ENCODE assay signal across 8 mouse cellular contexts in the genomic region with DNA sequence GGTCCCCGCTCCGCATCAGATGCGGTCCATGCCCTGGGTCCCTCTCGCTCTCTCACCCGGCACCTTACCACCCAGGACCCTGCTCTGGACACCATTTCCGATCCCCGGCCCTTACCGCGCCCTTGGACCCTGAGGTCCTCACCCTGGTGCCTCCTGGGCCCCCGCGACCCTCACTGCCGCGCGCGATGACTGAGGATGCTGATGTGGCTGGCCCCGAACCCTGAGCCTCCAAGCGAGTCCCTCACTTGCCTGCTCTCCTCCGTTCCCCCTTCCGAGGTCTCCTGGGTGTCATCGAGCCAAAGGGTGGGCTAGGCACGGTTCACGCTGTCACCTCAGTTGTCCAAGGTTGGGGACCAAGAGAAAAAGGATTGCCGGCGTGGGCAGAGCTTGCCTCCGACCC. TPM values are rescaled to one million over a fixed set of nuclear protein-coding genes. Genes with fewer than 3 reads are reported as not detected.
DNase-seq lines count a peak whose midpoint lies in the region; ATAC-seq and TF ChIP-seq lines count a peak whose summit lies in the region.

No protein-coding gene starts in this region.

- peaks cover 6% of the 10 kb centered on the region for H3K4me1 ChIP-seq in heart, embryonic 12.5 days (replicated peaks)
- H3K4me1 ChIP-seq in ES-E14 (ENCODE audit: control insufficient read depth in 2 of 2, insufficient read depth in 2 of 2, low read length in 2 of 2, poor library complexity in 1 of 2): no peaks in the 10 kb centered on the region; a peak in 1 of 4 replicates
- H3K4me1 ChIP-seq in forebrain, postnatal 0 days (ENCODE audit: insufficient read depth): 0 out of 2 replicates have a peak, but pooled peaks cover 4% of the 10 kb centered on the region
- peaks cover 17% of the 10 kb centered on the region for H3K4me1 ChIP-seq in liver, embryonic 15.5 days (replicated peaks)

- 25% methylated on average over 25 of the region's 25 CpGs for WGBS in heart, embryonic 12.5 days
- WGBS in forebrain, postnatal 0 days: 27% methylated on average over 25 of the region's 25 CpGs
- WGBS in liver, embryonic 15.5 days (ENCODE audit: insufficient replicate concordance): 32% methylated on average over 25 of the region's 25 CpGs

- H3K9ac ChIP-seq in heart, embryonic 12.5 days: peak overlapping the region; percentile 75
- peak overlapping the region; percentile 70 for H3K9ac ChIP-seq in ES-E14 (ENCODE audit: insufficient read depth, low read depth, low read length, poor library complexity, severe bottlenecking)
- peak overlapping the region; percentile 35 for H3K9ac ChIP-seq in forebrain, postnatal 0 days
- peak overlapping the region; percentile 55; the same call in 1 of the 2 replicates for H3K9ac ChIP-seq in liver, embryonic 15.5 days

- no peaks in the 10 kb centered on the region for H3K36me3 ChIP-seq in heart, embryonic 12.5 days
- H3K36me3 ChIP-seq in ES-E14 (ENCODE audit: control insufficient read depth, insufficient read depth, low read length, poor library complexity, severe bottlenecking): no peaks in the 10 kb centered on the region; the same call in 1 of the 2 replicates
- no peaks in the 10 kb centered on the region for H3K36me3 ChIP-seq in forebrain, postnatal 0 days (ENCODE audit: insufficient read depth)
- no peaks in the 10 kb centered on the region for H3K36me3 ChIP-seq in liver, embryonic 15.5 days (replicated peaks)

- H3K4me3 ChIP-seq in heart, embryonic 12.5 days: peak overlapping the region; percentile 68
- peak overlapping the region; percentile 86 to 97 for H3K4me3 ChIP-seq in ES-E14 (ENCODE audit: insufficient read depth in 1 of 2, low read depth in 1 of 2, low read length in 2 of 2, poor library complexity in 1 of 2, severe bottlenecking in 1 of 2)
- peak overlapping the region; percentile 41 for H3K4me3 ChIP-seq in forebrain, postnatal 0 days (ENCODE audit: low read depth, low read length)
- H3K4me3 ChIP-seq in liver, embryonic 15.5 days (replicated peaks): peak overlapping the region; percentile 68

- peak overlapping the region; percentile 97 for H3K4me2 ChIP-seq in heart, embryonic 12.5 days
- peak overlapping the region; percentile 62 for H3K4me2 ChIP-seq in forebrain, postnatal 0 days (ENCODE audit: low read depth)
- peak overlapping the region; percentile 84 for H3K4me2 ChIP-seq in liver, embryonic 15.5 days

- DNase-seq in heart, postnatal 25 days (ENCODE audit: low spot score): no peak
- DNase-seq in ES-E14 (ENCODE audit: low read depth, low spot score): no peak
- no peak for DNase-seq in forebrain, postnatal 0 days
- DNase-seq in adrenal gland, postnatal 10 days: no peak
- DNase-seq in left cerebral cortex, adult 18-20 months (ENCODE audit: low spot score in 2 of 2): no peak
- DNase-seq in right cerebral cortex, postnatal 36 days (ENCODE audit: low spot score in 2 of 2): no peak

- H3K27me3 ChIP-seq in heart, embryonic 12.5 days (replicated peaks): peaks cover 74% of the 10 kb centered on the region
- peaks cover 24% of the 10 kb centered on the region for H3K27me3 ChIP-seq in forebrain, postnatal 0 days (ENCODE audit: insufficient read depth, low read length)
- peaks cover 34% of the 10 kb centered on the region for H3K27me3 ChIP-seq in liver, embryonic 15.5 days

- in situ Hi-C loops in ES-E14 (cut with MboI; ENCODE audit: low sequenced_read_pairs in 2 of 2, unreplicated experiment in 2 of 2): no loop called here

- intact Hi-C loops in heart, postnatal 25 days (cut with DNase I): loop anchor here (2.0 kb wide), 1 partner anchor 30 kb away; no protein-coding TSS in a partner anchor

- no peak for TF ChIP-seq CTCF in forebrain, postnatal 0 days (IDR thresholded peaks at IDR 0.05; ENCODE audit: low read depth)

- no peak for ATAC-seq in heart, embryonic 12.5 days (ENCODE audit: insufficient number of reproducible peaks, low FRiP score)
- no peak for ATAC-seq in forebrain, postnatal 0 days
- ATAC-seq in liver, embryonic 15.5 days (ENCODE audit: insufficient read depth): no peak

- H3K27ac ChIP-seq in heart, embryonic 12.5 days (ENCODE audit: poor library complexity, severe bottlenecking): no peak overlapping the region
- H3K27ac ChIP-seq in ES-E14 (ENCODE audit: insufficient read depth, low read depth, low read length, poor library complexity, severe bottlenecking): no peak overlapping the region
- H3K27ac ChIP-seq in forebrain, postnatal 0 days (ENCODE audit: low read depth, low read length): no peak overlapping the region
- 0 out of 2 replicates have a peak overlapping the region, but pooled peaks have one; percentile 3 for H3K27ac ChIP-seq in liver, embryonic 15.5 days (replicated peaks)

- no peaks in the 10 kb centered on the region for H3K9me3 ChIP-seq in heart, embryonic 12.5 days (replicated peaks)
- no peaks in the 10 kb centered on the region for H3K9me3 ChIP-seq in ES-E14 (ENCODE audit: control insufficient read depth, insufficient read depth, low read depth, low read length)
- no peaks in the 10 kb centered on the region for H3K9me3 ChIP-seq in forebrain, postnatal 0 days (ENCODE audit: low read length)
- H3K9me3 ChIP-seq in liver, embryonic 15.5 days (replicated peaks): no peaks in the 10 kb centered on the region

TF ChIP-seq in ES-E14, 5 proteins besides CTCF, POLR2A, EP300 and RAD21:
- TF ChIP-seq ZNF384 (IDR thresholded peaks at IDR 0.05; ENCODE audit: low read depth, low read length): no peak
- TF ChIP-seq MAFK (IDR thresholded peaks at IDR 0.05; ENCODE audit: insufficient read depth, low read depth, low read length): no peak
- no peak for TF ChIP-seq HCFC1 (IDR thresholded peaks at IDR 0.05; ENCODE audit: borderline replicate concordance, insufficient read depth, low read length)
- TF ChIP-seq CHD2 (IDR thresholded peaks at IDR 0.05; ENCODE audit: low read depth, low read length): no peak
- no peak for TF ChIP-seq ZC3H11A (IDR thresholded peaks at IDR 0.05; ENCODE audit: borderline replicate concordance, low read depth, low read length)

RNA-seq across cellular contexts. Expression of gene Adap2, which starts 0.6 kb away (rescaled TPM):
- polyA plus RNA-seq in heart, embryonic 12.5 days (2016; fragmentation: Nextera tagmentation; extraction: Ambion mirVana): 0.51 and 0.92 TPM in 2 replicates
- 10 to 100 TPM; 10.3 to 15.1 TPM for total RNA-seq in heart, postnatal 25 days (2021)
- total RNA-seq in ES-E14 (2012; rRNA removed): 2.8 and 5.1 TPM in 2 replicates
- total RNA-seq in forebrain, postnatal 0 days (2014; rRNA removed): 3.8 and 4.4 TPM in 2 replicates
- 2.2 and 3.2 TPM in 2 replicates for polyA plus RNA-seq in forebrain, postnatal 0 days (2015; fragmentation: Nextera tagmentation; extraction: Ambion mirVana)
- polyA plus RNA-seq in liver, embryonic 15.5 days (2015; fragmentation: Nextera tagmentation; extraction: Ambion mirVana): 6.5 and 8.2 TPM in 2 replicates
- 10 to 100 TPM; 10.4 to 12.5 TPM for total RNA-seq in adrenal gland, postnatal 10 days (2021)
- 1 to 10 TPM; 4.7 to 7.2 TPM for total RNA-seq in left cerebral cortex, adult 18-20 months (2021)

RNA-seq across cellular contexts. Expression of gene Tefm, which starts 12.5 kb away (rescaled TPM):
- 27.0 and 27.2 TPM in 2 replicates for polyA plus RNA-seq in heart, embryonic 12.5 days (2016; fragmentation: Nextera tagmentation; extraction: Ambion mirVana)
- total RNA-seq in heart, postnatal 25 days (2021): 10 to 100 TPM; 25.8 to 29.7 TPM
- total RNA-seq in ES-E14 (2012; rRNA removed): 31.1 and 33.3 TPM in 2 replicates
- 18.9 and 19.9 TPM in 2 replicates for total RNA-seq in forebrain, postnatal 0 days (2014; rRNA removed)
- 23.7 and 25.6 TPM in 2 replicates for polyA plus RNA-seq in forebrain, postnatal 0 days (2015; fragmentation: Nextera tagmentation; extraction: Ambion mirVana)
- 11.9 and 12.2 TPM in 2 replicates for polyA plus RNA-seq in liver, embryonic 15.5 days (2015; fragmentation: Nextera tagmentation; extraction: Ambion mirVana)
- 10 to 100 TPM; 23.1 to 28.1 TPM for total RNA-seq in adrenal gland, postnatal 10 days (2021)
- total RNA-seq in left cerebral cortex, adult 18-20 months (2021): 1 to 10 TPM; 6.9 to 7.2 TPM

RNA-seq across cellular contexts. Expression of gene Rnf135, which starts 29.1 kb away (rescaled TPM):
- 9.4 and 10.5 TPM in 2 replicates for polyA plus RNA-seq in heart, embryonic 12.5 days (2016; fragmentation: Nextera tagmentation; extraction: Ambion mirVana)
- total RNA-seq in heart, postnatal 25 days (2021): 1 to 10 TPM; 5.8 to 6.0 TPM
- total RNA-seq in ES-E14 (2012; rRNA removed): 3.4 and 5.2 TPM in 2 replicates
- 1.3 and 2.0 TPM in 2 replicates for total RNA-seq in forebrain, postnatal 0 days (2014; rRNA removed)
- 2.2 and 3.1 TPM in 2 replicates for polyA plus RNA-seq in forebrain, postnatal 0 days (2015; fragmentation: Nextera tagmentation; extraction: Ambion mirVana)
- 5.3 and 6.1 TPM in 2 replicates for polyA plus RNA-seq in liver, embryonic 15.5 days (2015; fragmentation: Nextera tagmentation; extraction: Ambion mirVana)
- 10 to 100 TPM in 1 of 2 experiments, 1 to 10 TPM in 1; 6.9 to 11.0 TPM for total RNA-seq in adrenal gland, postnatal 10 days (2021)
- total RNA-seq in left cerebral cortex, adult 18-20 months (2021): 1 to 10 TPM; 3.9 to 4.1 TPM

RNA-seq across cellular contexts. Expression of gene Rhot1, which starts 54.3 kb away (rescaled TPM):
- 64.3 and 68.0 TPM in 2 replicates for polyA plus RNA-seq in heart, embryonic 12.5 days (2016; fragmentation: Nextera tagmentation; extraction: Ambion mirVana)
- total RNA-seq in heart, postnatal 25 days (2021): 10 to 100 TPM; 62.4 to 68.1 TPM
- 29.1 and 38.8 TPM in 2 replicates for total RNA-seq in ES-E14 (2012; rRNA removed)
- 69.5 and 79.1 TPM in 2 replicates for total RNA-seq in forebrain, postnatal 0 days (2014; rRNA removed)
- polyA plus RNA-seq in forebrain, postnatal 0 days (2015; fragmentation: Nextera tagmentation; extraction: Ambion mirVana): 56.0 and 61.0 TPM in 2 replicates
- polyA plus RNA-seq in liver, embryonic 15.5 days (2015; fragmentation: Nextera tagmentation; extraction: Ambion mirVana): 21.5 and 22.0 TPM in 2 replicates
- total RNA-seq in adrenal gland, postnatal 10 days (2021): 10 to 100 TPM; 56.5 to 69.3 TPM
- 10 to 100 TPM; 72.1 to 73.3 TPM for total RNA-seq in left cerebral cortex, adult 18-20 months (2021)

Comparison
In these comparisons a context has a peak if more than half of its experiments do, and no peak if none do; other contexts are left out.
1. H3K4me3 ChIP-seq: peak in every context shown above with its lines; median percentile 92 in ES-E14; 68 in heart, embryonic 12.5 days; 68 in liver, embryonic 15.5 days; 41 in forebrain, postnatal 0 days.